In genomic region chr15:25270349-25270748, GRCm38 (mm10) we compare ENCODE assay signal across 15 mouse cellular contexts.
DNase-seq lines count a peak whose midpoint lies in the region; ATAC-seq lines count a peak whose summit lies in the region.
"Had no signal": no experiment of that assay in that cellular context is flagged by ENCODE, and none has a peak within 500 bp of the region (broad histone marks: within the 10 kb centered on the region; RNA-seq: fewer than 3 reads in every experiment).

No protein-coding gene starts in this region.

- no peaks in the 10 kb centered on the region for H3K36me3 ChIP-seq in limb, embryonic 13.5 days
- no peaks in the 10 kb centered on the region for H3K36me3 ChIP-seq in limb, embryonic 10.5 days
- H3K36me3 ChIP-seq in stomach, embryonic 16.5 days (ENCODE audit: control insufficient read depth, insufficient read depth, low read length) = no peaks in the 10 kb centered on the region
- H3K36me3 ChIP-seq: G1E; liver, embryonic 15.5 days had no signal

- H3K4me3 ChIP-seq in limb, embryonic 13.5 days = no peak overlapping the region
- no peak overlapping the region for H3K4me3 ChIP-seq in limb, embryonic 10.5 days
- H3K4me3 ChIP-seq in stomach, embryonic 16.5 days (replicated peaks; ENCODE audit: low read length) = no peak overlapping the region
- H3K4me3 ChIP-seq: liver, embryonic 15.5 days had no signal

- H3K9ac ChIP-seq in limb, embryonic 13.5 days = no peak overlapping the region
- H3K9ac ChIP-seq in stomach, embryonic 16.5 days (ENCODE audit: low read length) = no peak overlapping the region
- H3K9ac ChIP-seq: liver, embryonic 15.5 days had no signal

- 53% methylated on average over 10 of the region's 10 CpGs for WGBS in limb, embryonic 13.5 days
- 91% methylated on average over 10 of the region's 10 CpGs for WGBS in limb, embryonic 10.5 days
- WGBS in stomach, embryonic 16.5 days = 50% methylated on average over 10 of the region's 10 CpGs

- no peak; the same call in 1 of the 2 replicates for ATAC-seq in limb, embryonic 13.5 days (ENCODE audit: low FRiP score, low read depth)
- ATAC-seq in stomach, embryonic 16.5 days (ENCODE audit: insufficient read depth, low FRiP score) = no peak
- ATAC-seq: forebrain, embryonic 14.5 days had no signal

- intact Hi-C loops in heart, postnatal 36 days (cut with DNase I) = no loop called here

- DNase-seq in heart, adult 11 months = peak; percentile 86
- DNase-seq in heart, postnatal 36 days = no peak
- no peak for DNase-seq in limb, embryonic 10.5 days (ENCODE audit: low spot score)
- peak; percentile 17 for DNase-seq in R1 (ENCODE audit: low read depth, low spot score)
- DNase-seq in right cerebral cortex, postnatal 25 days = no peak
- DNase-seq: cerebellum, postnatal 10 days; gastrocnemius, postnatal 14 days; kidney, adult 11 months; kidney, postnatal 36 days; left cerebral cortex, postnatal 4 days had no signal

- no peak overlapping the region for H3K27ac ChIP-seq in limb, embryonic 13.5 days
- H3K27ac ChIP-seq in limb, embryonic 10.5 days = no peak overlapping the region
- no peak overlapping the region for H3K27ac ChIP-seq in stomach, embryonic 16.5 days (ENCODE audit: low read length)
- H3K27ac ChIP-seq: liver, embryonic 15.5 days had no signal

- H3K4me1 ChIP-seq in limb, embryonic 13.5 days = peaks cover 8% of the 10 kb centered on the region; the same call in 1 of the 2 replicates
- peaks cover 5% of the 10 kb centered on the region; the same call in 1 of the 2 replicates for H3K4me1 ChIP-seq in limb, embryonic 10.5 days
- H3K4me1 ChIP-seq in stomach, embryonic 16.5 days (ENCODE audit: control insufficient read depth, insufficient read depth, low read length) = peaks cover 6% of the 10 kb centered on the region

- 0 out of 2 replicates have a peak overlapping the region, but pooled peaks have one; percentile 7 for H3K4me2 ChIP-seq in limb, embryonic 13.5 days (replicated peaks)
- peak overlapping the region; percentile 16; the same call in 1 of the 2 replicates for H3K4me2 ChIP-seq in stomach, embryonic 16.5 days (ENCODE audit: low read depth, low read length)
- H3K4me2 ChIP-seq: liver, embryonic 15.5 days had no signal

- no peaks in the 10 kb centered on the region for H3K9me3 ChIP-seq in limb, embryonic 13.5 days
- H3K9me3 ChIP-seq in limb, embryonic 10.5 days (replicated peaks) = no peaks in the 10 kb centered on the region
- no peaks in the 10 kb centered on the region for H3K9me3 ChIP-seq in stomach, embryonic 16.5 days (replicated peaks; ENCODE audit: control insufficient read depth, low read length)
- H3K9me3 ChIP-seq: liver, embryonic 15.5 days had no signal

- H3K27me3 ChIP-seq in limb, embryonic 13.5 days = peaks cover 5% of the 10 kb centered on the region; the same call in 1 of the 2 replicates
- no peaks in the 10 kb centered on the region for H3K27me3 ChIP-seq in limb, embryonic 10.5 days (ENCODE audit: low read depth, poor library complexity, severe bottlenecking)
- no peaks in the 10 kb centered on the region for H3K27me3 ChIP-seq in stomach, embryonic 16.5 days (ENCODE audit: control insufficient read depth, insufficient read depth, low read length)
- H3K27me3 ChIP-seq: liver, embryonic 15.5 days had no signal

Comparison
In these comparisons a context has a peak if more than half of its experiments do, and no peak if none do; other contexts are left out.
1. DNase-seq: peak in heart, adult 11 months (single experiment) and R1 (single experiment); none in heart, postnatal 36 days (0 of 2), limb, embryonic 10.5 days (single experiment) and right cerebral cortex, postnatal 25 days (single experiment).